Mouse (Mus musculus): ENCODE measurements around the gene Nr1i3. TPM values are rescaled to one million over a fixed set of nuclear protein-coding genes. Genes with fewer than 3 reads are reported as not detected.

Nr1i3 gene
- polyA plus RNA-seq, 1 experiment from 2014 or later, result 0.73 TPM

DNA sequence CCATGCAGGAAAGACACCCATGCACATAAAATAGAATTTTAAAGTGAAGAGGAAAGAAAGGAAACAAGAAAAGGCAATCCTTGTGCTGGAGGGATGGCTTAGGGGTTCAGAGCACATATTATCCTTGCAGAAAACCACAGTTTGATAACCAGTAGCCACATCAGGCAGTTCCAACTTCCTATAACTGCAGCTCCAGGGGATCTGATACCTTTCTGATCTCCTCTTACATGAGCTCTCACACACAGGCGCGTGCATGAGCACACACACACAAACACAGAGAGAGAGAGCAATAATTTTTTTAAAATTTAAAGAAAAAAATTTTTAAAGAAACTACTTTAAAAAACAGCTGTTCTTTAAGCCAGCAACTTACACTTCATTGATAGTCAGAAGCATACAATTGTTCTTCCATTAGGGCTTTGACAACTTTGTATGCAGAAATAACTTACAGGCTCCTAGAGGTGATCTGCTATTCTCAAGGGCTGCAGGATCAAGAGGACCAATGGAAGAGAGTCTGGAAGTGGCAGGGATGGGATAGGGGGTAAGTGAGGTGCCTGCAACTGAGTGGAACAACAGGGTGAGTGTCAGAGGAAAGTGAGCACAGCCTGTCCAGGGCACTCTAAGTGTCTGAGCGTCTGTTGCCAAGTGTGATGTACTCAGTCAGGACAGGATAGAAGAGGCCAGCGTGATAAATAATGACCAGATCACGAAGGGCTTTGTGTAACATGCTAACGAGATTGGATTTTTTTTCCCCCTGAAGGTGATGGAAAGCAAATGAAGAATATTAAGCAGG, 7.9 kb upstream of the Nr1i3 start:
- no peaks in the 10 kb centered on the region for H3K9me3 ChIP-seq (ENCODE audit: control insufficient read depth, low read length)
- no peak overlapping the region for H3K4me2 ChIP-seq (ENCODE audit: low read length)
- WGBS, result 58% methylated on average over 6 of the region's 6 CpGs
- no peak for ATAC-seq
- no peaks in the 10 kb centered on the region for H3K27me3 ChIP-seq (replicated peaks; ENCODE audit: control insufficient read depth, insufficient read depth, low read length)
- no peaks in the 10 kb centered on the region for H3K36me3 ChIP-seq (ENCODE audit: control insufficient read depth, insufficient read depth, low read length)
- no peak overlapping the region for H3K4me3 ChIP-seq (ENCODE audit: low read length)
- H3K4me1 ChIP-seq (ENCODE audit: control insufficient read depth, insufficient read depth, low read depth, low read length), result no peaks in the 10 kb centered on the region
- no peak overlapping the region for H3K27ac ChIP-seq (ENCODE audit: low read depth, low read length)
- no peak overlapping the region for H3K9ac ChIP-seq (ENCODE audit: low read depth, low read length)

DNA sequence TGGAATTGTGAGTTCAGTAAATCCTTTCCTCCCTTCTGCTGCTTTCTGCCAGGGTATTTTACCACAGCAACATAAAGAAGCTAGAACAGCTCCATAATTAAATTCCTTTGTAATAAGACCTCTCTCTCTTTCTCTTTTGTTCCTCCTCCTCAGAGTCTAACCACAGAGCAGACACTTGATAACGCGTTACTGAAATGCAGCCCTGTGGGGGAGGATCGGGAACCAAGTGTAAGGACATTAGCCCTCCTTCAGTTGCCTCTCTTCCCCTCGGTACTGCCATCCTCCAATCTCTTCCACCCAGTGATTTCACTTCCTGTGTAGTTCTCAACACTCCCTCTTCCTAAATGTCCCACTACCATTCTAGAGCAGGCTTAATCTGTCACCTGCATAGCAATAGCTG, 4.4 kb upstream of the Nr1i3 start:
- whole genome bisulfite sequencing, result 16% methylated on average over 4 of the region's 4 CpGs
- no peak overlapping the region for H3K4me3 ChIP-seq (ENCODE audit: low read length)
- H3K9me3 ChIP-seq (ENCODE audit: control insufficient read depth, low read length), result no peaks in the 10 kb centered on the region
- no peak overlapping the region for H3K4me2 ChIP-seq (ENCODE audit: low read length)
- H3K36me3 ChIP-seq (ENCODE audit: control insufficient read depth, insufficient read depth, low read length), result no peaks in the 10 kb centered on the region
- no peaks in the 10 kb centered on the region for H3K27me3 ChIP-seq (replicated peaks; ENCODE audit: control insufficient read depth, insufficient read depth, low read length)
- H3K9ac ChIP-seq (ENCODE audit: low read depth, low read length), result no peak overlapping the region
- no peak overlapping the region for H3K27ac ChIP-seq (ENCODE audit: low read depth, low read length)
- ATAC-seq, result no peak
- H3K4me1 ChIP-seq (ENCODE audit: control insufficient read depth, insufficient read depth, low read depth, low read length), result no peaks in the 10 kb centered on the region

DNA sequence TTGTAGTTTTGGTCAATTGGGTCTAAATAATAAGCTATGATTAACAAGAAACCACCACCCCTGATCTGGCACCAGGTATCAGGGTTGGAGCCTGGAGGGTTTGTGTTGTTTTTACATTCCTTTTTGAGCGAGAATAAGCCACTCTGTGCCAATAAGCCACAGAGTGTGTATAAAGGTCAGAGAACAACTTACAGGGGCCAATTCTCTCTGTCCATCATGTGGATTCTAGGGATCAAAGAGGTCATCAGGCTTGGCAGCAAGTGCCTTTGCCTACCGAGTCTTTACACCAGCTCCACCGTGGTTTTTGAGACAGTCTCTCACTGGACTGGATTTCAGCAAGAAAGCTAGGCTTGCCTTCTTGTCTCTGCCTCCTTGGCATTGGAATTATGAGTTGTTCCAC, 916 bp upstream of the Nr1i3 start:
- no peaks in the 10 kb centered on the region for H3K27me3 ChIP-seq (replicated peaks; ENCODE audit: control insufficient read depth, insufficient read depth, low read length)
- H3K4me3 ChIP-seq (ENCODE audit: low read length), result no peak overlapping the region
- ATAC-seq, result no peak
- H3K4me1 ChIP-seq (ENCODE audit: control insufficient read depth, insufficient read depth, low read depth, low read length), result no peaks in the 10 kb centered on the region
- 37% methylated on average over 3 of the region's 3 CpGs for WGBS
- H3K4me2 ChIP-seq (ENCODE audit: low read length), result no peak overlapping the region
- H3K27ac ChIP-seq (ENCODE audit: low read depth, low read length), result no peak overlapping the region
- H3K36me3 ChIP-seq (ENCODE audit: control insufficient read depth, insufficient read depth, low read length), result no peaks in the 10 kb centered on the region
- no peak overlapping the region for H3K9ac ChIP-seq (ENCODE audit: low read depth, low read length)
- H3K9me3 ChIP-seq (ENCODE audit: control insufficient read depth, low read length), result no peaks in the 10 kb centered on the region

DNA sequence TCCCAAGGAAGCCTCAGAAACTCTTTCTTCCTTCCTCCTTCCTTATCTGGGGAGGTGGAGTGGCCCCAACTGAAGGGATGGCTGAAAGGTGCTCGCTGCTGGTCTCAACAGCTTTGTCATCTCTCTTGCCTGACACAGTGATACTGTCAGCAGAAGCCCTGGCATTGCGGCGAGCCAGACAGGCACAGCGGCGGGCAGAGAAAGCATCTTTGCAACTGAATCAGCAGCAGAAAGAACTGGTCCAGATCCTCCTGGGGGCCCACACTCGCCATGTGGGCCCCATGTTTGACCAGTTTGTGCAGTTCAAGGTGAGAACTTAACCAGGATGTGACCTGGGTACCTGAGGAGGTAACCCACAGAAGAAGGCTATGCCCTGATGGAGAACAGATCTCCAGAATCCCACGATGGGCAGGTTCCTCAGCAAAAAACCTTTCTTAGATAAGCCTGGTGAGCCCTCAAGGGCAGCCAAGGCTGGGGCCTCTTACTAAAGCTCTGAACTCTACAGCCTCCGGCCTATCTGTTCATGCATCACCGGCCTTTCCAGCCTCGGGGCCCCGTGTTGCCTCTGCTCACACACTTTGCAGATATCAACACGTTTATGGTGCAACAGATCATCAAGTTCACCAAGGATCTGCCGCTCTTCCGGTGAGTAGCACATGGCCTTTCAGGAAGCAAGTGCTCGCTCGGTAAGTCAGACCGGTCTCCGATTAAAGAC, 2.6 kb downstream of the Nr1i3 start:
- WGBS, result 92% methylated on average over 18 of the region's 18 CpGs
- Histone ChIP-seq H3K4me3 (ENCODE audit: low read length) (no peak overlapping the region), H3K4me1 (ENCODE audit: control insufficient read depth, insufficient read depth, low read depth, low read length) (peaks cover 8% of the 10 kb centered on the region), H3K36me3 (ENCODE audit: control insufficient read depth, insufficient read depth, low read length) (peaks cover 11% of the 10 kb centered on the region), H3K27me3 (replicated peaks; ENCODE audit: control insufficient read depth, insufficient read depth, low read length) (no peaks in the 10 kb centered on the region), H3K9me3 (ENCODE audit: control insufficient read depth, low read length) (no peaks in the 10 kb centered on the region), H3K9ac (ENCODE audit: low read depth, low read length) (no peak overlapping the region), H3K4me2 (ENCODE audit: low read length) (no peak overlapping the region), H3K27ac (ENCODE audit: low read depth, low read length) (no peak overlapping the region)
- no peak for ATAC-seq

DNA sequence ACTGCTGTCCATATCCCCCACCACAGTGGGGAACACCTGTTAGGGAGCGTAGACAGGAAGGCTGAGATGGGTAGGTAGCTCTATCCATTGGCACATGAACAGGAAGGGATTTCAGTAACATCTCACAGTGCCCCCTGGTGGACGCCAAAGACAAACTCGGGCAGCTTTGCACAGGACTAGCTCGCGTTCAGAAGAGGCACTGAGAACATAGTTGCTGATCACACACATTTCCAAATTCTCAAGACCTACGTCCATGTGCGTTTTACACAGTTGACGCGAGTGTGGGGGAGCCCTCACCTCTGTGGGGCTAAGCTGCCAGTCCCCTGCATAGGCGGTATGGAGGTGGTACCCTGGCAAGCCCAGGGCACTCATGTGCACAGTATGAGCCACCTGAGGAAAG, 7.1 kb downstream of the Nr1i3 start:
- H3K36me3 ChIP-seq (ENCODE audit: control insufficient read depth, insufficient read depth, low read length), result peaks cover 11% of the 10 kb centered on the region
- ATAC-seq, result peak; percentile 41
- no peaks in the 10 kb centered on the region for H3K27me3 ChIP-seq (replicated peaks; ENCODE audit: control insufficient read depth, insufficient read depth, low read length)
- H3K4me3 ChIP-seq (ENCODE audit: low read length), result peak overlapping the region; percentile 72
- H3K27ac ChIP-seq (ENCODE audit: low read depth, low read length), result no peak overlapping the region
- peak overlapping the region; percentile 72 for H3K9ac ChIP-seq (ENCODE audit: low read depth, low read length)
- 5% methylated on average over 10 of the region's 10 CpGs for WGBS
- peaks cover 12% of the 10 kb centered on the region for H3K4me1 ChIP-seq (ENCODE audit: control insufficient read depth, insufficient read depth, low read depth, low read length)
- peak overlapping the region; percentile 88 for H3K4me2 ChIP-seq (ENCODE audit: low read length)
- no peaks in the 10 kb centered on the region for H3K9me3 ChIP-seq (ENCODE audit: control insufficient read depth, low read length)

DNA sequence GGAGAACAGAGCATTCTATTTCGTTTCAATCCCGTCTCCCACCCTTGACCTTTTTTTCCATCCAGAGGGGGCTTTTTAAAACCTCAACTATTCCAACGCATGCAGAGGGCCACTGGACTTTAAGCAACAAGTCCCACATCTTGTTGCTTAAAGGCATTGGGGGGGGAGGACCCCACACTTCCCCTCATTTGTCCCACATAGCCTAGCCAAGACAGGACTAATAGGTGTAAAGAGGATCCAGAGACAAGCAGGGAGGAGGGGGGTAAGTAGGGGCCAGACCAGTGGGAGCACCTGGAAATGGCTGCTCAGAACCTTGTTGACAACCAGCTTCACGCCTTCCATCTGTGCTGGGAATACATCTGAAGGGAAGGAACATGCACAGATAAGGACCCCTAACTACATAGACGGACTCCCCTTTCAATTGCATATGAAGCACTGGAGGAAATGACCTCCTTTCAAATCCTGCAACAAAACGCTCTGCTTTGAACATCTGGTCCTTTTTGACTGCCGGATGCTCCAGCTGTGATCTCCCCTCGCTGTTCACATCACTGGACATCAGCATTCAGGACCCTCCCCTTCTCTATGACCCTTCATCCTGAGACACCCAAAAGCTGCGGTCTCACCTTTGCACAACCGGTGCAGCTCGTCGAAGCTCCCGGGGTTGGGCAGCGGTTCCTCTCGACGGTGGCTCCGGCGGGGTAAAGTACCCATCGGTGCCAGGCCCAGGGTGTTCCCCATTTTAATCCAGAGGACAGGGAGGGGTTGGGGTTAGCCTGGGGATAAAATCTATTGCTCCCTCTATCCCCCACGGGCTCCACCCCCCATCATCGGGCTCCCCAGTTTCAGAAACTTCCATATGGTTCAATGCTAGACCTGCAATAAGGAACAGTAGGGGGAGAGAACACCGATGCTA, 7.8 kb downstream of the Nr1i3 start:
- no peak; the same call in 1 of the 2 replicates for ATAC-seq

DNA sequence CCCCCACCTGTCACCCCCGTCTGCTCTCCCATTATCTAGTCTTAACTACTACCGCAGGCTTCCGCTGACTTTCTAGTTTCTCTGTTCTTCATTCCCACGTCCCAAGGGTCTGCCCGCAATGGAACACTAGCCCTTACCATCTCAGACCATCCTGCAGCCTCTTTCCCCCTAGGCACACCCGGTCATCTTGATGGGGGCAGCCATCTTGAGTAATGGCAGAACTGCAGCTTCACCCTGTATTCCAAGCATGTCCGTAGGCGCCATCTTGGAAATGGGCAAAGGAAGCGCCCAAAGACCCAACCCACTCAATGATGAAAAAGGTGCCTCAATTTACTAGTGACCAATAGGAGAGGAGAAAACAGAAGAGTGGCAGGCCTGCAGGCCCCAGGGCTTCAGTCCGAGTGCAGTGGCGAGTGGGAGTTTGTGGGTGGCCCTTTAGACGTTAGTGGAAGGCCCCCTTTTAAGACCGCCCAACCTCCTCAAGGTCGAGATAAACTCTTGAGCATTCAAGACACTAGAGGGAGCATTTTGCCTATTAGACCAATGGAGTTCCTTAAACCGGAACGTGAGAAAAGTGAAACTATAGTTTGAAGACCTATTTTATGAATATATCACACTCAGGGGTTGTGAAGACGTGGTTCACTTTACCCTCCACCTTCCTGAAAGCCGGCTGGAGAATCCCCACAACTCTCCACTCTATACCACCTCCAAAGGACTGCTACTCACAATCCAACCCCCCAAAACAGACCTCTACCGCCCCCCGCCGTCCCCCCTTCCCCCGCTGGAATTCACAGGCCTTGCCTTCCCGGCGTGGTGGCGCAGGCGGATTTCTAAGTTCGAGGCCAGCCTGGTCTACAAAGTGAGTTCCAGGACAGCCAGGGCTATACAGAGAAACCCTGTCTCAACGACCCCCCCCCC, 8.7 kb downstream of the Nr1i3 start, which contains the start of gene Tomm40l:
Gene Tomm40l, minus strand, starts transcription at position 277 of the 918 bp plus-strand sequence.
- Histone ChIP-seq H3K4me1 (ENCODE audit: control insufficient read depth, insufficient read depth, low read depth, low read length) (peaks cover 12% of the 10 kb centered on the region), H3K36me3 (ENCODE audit: control insufficient read depth, insufficient read depth, low read length) (peaks cover 11% of the 10 kb centered on the region), H3K9me3 (ENCODE audit: control insufficient read depth, low read length) (no peaks in the 10 kb centered on the region), H3K4me2 (ENCODE audit: low read length) (peak within 1 kb of the TSS; percentile 88), H3K9ac (ENCODE audit: low read depth, low read length) (peak within 1 kb of the TSS; percentile 72), H3K4me3 (ENCODE audit: low read length) (peak within 1 kb of the TSS; percentile 72), H3K27me3 (replicated peaks; ENCODE audit: control insufficient read depth, insufficient read depth, low read length) (no peaks in the 10 kb centered on the region), H3K27ac (ENCODE audit: low read depth, low read length) (peak within 1 kb of the TSS; percentile 76)
- 2% methylated on average over 28 of the region's 28 CpGs for whole genome bisulfite sequencing
- ATAC-seq, result peak; percentile 98

More for the DNA sequence above, 7.8 kb downstream of the Nr1i3 start:
- H3K9ac ChIP-seq (ENCODE audit: low read depth, low read length), result peak overlapping the region; percentile 72
- H3K4me3 ChIP-seq (ENCODE audit: low read length), result peak overlapping the region; percentile 72
- peaks cover 12% of the 10 kb centered on the region for H3K4me1 ChIP-seq (ENCODE audit: control insufficient read depth, insufficient read depth, low read depth, low read length)
- peaks cover 11% of the 10 kb centered on the region for H3K36me3 ChIP-seq (ENCODE audit: control insufficient read depth, insufficient read depth, low read length)
- no peaks in the 10 kb centered on the region for H3K9me3 ChIP-seq (ENCODE audit: control insufficient read depth, low read length)
- peak overlapping the region; percentile 72 for H3K27ac ChIP-seq (ENCODE audit: low read depth, low read length)
- H3K27me3 ChIP-seq (replicated peaks; ENCODE audit: control insufficient read depth, insufficient read depth, low read length), result no peaks in the 10 kb centered on the region
- WGBS, result 6% methylated on average over 22 of the region's 22 CpGs
- H3K4me2 ChIP-seq (ENCODE audit: low read length), result peak overlapping the region; percentile 88

DNA sequence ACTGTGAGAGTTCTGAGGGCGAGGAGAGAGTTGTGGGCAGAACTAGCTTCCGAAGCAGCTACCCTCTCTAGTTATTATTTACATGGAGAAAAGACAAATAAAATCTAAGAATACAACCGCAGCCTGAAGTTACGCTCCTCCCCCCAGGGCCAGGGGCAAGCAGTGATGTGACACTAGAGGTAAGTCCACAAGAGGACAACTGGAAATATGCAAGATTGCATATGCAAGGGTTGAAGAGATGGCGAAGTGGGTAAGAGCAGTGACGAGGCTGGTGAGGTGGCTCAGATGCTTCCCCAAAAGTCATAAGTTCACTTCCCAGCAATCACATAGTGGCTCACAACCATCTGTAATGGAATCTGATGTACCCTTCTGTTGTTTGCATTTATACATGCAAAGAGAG, 9.4 kb downstream of the Nr1i3 start:
- Histone ChIP-seq H3K4me1 (ENCODE audit: control insufficient read depth, insufficient read depth, low read depth, low read length) (peaks cover 12% of the 10 kb centered on the region), H3K4me3 (ENCODE audit: low read length) (no peak overlapping the region), H3K4me2 (ENCODE audit: low read length) (peak overlapping the region; percentile 88), H3K27me3 (replicated peaks; ENCODE audit: control insufficient read depth, insufficient read depth, low read length) (no peaks in the 10 kb centered on the region), H3K9me3 (ENCODE audit: control insufficient read depth, low read length) (no peaks in the 10 kb centered on the region), H3K27ac (ENCODE audit: low read depth, low read length) (no peak overlapping the region; the same call in 1 of the 2 replicates), H3K9ac (ENCODE audit: low read depth, low read length) (no peak overlapping the region), H3K36me3 (ENCODE audit: control insufficient read depth, insufficient read depth, low read length) (peaks cover 11% of the 10 kb centered on the region)
- ATAC-seq, result no peak
- 83% methylated on average over 6 of the region's 6 CpGs for WGBS
